Mouse (Mus musculus): ENCODE measurements at regions not wholly inside any gene's neighbourhood (a gene's known extent, or its start where the extent isn't known, plus 50 kb on each side); places are given as distances from the start of the nearest gene placed in this dataset.

DNA sequence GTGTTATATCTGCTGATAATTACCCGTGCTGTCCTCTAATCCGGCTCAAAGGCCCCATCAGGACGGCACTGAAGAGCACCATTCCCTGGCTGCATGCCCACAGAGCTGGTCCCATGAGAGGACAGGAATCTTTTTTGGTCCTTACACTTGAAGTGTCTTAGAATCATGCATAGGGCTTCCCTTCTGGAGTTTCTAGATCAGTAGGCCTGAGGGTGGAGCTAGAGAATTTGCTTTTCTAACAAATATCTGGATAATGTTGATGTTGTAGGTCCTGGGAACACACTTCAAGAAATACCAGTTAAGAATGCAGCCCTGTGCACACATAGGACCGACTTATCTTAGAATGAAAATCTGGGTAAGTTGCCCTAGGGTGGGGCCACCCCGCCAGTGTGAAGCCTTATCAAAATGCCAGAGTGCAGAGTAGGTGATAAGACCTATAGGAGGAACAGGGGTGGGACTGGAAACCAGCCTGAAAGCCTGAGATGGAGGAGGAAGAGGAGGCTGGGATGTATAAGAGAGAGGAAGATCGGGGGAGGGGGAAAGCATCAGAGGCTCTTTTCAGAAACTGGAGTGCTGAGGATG is 111.2 kb downstream of the Bdh1 start:
- no peak for TF ChIP-seq POLR2A (IDR thresholded peaks at IDR 0.05; ENCODE audit: borderline replicate concordance, extremely low read depth, low read depth, low read length)
- no peak for TF ChIP-seq CTCF (IDR thresholded peaks at IDR 0.05; ENCODE audit: insufficient read depth, low read length)
